Mouse (Mus musculus) left cerebral cortex, postnatal 36 days (tissue): ENCODE results near the gene Tmem63c. TPM values are rescaled to one million over a fixed set of nuclear protein-coding genes. Genes with fewer than 3 reads are reported as not detected.

Experiments
- DNase-seq, 2 experiments: peaks; one replicate each; pipeline ENCODE4 v3.0.0; 2021 to 2022; ENCODE audit warnings: low spot score in 2 of 2, mixed read lengths in 1 of 2
- intact Hi-C: fragments of 180-260 bp; cut with DNase I; formaldehyde crosslinking; loops from one replicate; pipeline ENCODE4 v1.15.1; 2025
- microRNA-seq: library from miRNA; unstranded; fragments of <30 nt; microRNA quantifications from one replicate; pipeline ENCODE4 v1.2.0, GENCODE M21; 2022
- total RNA-seq, 2 experiments: library from RNA; stranded (reverse); gene quantifications; 2 replicates each; pipeline ENCODE4 v1.2.3; 2021

The Tmem63c gene
- total RNA-seq, 2 experiments from 2014 or later: 37.7 to 40.2 TPM

DNA sequence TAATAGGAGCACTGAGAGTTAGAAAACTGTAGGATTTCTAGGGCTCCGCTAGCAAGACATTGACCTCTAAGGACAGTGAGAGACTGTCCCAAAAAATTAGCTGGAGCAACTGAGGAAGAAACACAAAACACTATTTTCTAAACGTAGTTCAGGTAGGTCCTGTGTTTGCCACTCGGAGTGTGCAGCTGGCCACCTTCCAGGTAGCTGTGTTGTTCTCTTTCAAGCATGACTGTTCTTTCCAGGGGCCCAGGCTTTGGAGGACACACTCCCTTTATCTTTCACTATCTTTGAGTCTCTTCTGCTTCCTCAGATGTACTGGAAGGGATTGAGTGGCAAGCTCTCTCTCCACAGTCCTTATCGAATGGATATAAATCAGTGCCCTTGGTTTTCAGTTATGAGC is 82.3 kb downstream of the Tmem63c start:
- no peak for DNase-seq
- intact Hi-C loops: no loop called here

- intact Hi-C loops: no loop called here
- no peak for DNase-seq
These were observed 83.7 kb downstream of the Tmem63c start for GRCm38 (mm10) chr12:87104796-87105195.

DNA sequence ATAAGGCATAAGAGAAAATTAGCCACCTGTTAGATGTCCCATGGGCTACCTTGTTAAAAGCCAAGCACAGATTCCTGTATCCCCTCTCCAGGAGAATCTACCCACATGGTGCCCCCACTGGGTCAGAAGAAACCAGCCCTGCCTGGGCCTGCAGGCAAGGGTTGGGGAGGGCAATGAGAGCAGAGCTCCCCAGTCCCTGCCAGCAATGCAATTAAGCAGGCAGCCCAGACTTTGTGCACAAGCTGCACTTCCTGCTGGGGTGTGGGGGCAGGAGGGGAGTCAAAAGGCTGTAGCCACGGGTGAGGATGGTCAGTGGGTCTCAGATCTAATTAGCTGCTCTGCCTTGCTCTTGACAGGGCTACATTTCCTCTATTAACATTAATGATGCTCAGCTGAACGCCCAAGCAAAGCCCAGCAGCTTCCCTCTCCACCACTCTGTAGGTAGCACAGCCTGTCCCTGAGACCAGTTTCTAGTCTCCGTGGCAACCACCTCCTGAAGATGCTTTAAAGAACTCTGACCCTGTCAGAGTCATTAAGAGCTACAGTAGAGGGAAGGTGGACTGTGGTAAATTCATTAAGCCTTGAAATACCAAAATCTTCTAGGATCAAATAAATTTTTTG is 86.3 kb downstream of the Tmem63c start:
- intact Hi-C loops: no loop called here

GRCm38 (mm10) chr12:87121918-87122589 is 100.9 kb downstream of the Tmem63c start:
- DNase-seq: no peak
- intact Hi-C loops: no loop called here

More for the DNA sequence above, 86.3 kb downstream of the Tmem63c start:
- no peak for DNase-seq

DNA sequence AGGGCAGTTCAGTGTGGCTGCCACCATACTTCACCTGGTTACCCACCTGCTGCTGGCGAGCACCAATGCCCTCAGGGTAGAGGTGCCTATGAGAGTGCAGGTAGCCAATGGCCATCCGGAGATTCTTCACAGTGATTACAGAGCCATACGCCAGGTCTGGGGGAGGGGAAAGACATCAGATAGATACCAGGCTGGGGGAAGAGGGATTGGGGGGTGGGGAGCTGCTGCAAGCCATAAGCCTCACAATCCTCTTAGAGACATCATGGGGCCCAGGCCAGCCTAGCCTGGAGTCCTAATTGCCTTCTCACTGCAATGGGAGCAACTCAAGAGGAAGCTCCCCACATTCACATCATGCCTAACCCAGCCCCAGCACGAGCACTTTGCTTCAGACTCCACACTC is 106.1 kb downstream of the Tmem63c start:
- no peak for DNase-seq
- intact Hi-C loops: loop anchor here (5.0 kb wide), 1 partner anchor 115 kb away; no protein-coding TSS in a partner anchor

DNA sequence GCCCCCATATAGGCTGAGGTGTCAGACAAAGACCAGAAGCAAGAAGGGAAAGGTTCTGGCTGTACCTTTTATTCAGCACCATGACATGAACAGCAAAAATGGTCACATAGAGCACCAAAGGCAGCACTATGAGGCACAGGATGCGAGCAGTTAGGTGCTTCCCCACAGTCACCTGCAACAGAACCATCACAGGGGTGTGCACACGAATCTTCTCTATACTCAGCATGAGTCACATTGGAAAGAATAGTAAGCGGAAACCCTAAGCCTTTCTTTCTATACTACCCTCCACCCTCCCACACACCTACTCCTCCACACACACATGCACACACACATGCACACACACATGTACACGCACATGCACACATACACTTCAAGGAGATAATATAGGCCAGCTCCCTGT is 109.1 kb downstream of the Tmem63c start:
- no peak for DNase-seq
- intact Hi-C loops: no loop called here

GRCm38 (mm10) chr12:87131181-87131580 is 110.0 kb downstream of the Tmem63c start:
- intact Hi-C loops: no loop called here

GRCm38 (mm10) chr12:87131619-87132018 is 110.5 kb downstream of the Tmem63c start:
- no peak for DNase-seq
- intact Hi-C loops: no loop called here

More at GRCm38 (mm10) chr12:87131181-87131580, 110.0 kb downstream of the Tmem63c start:
- DNase-seq: no peak

GRCm38 (mm10) chr12:87132210-87132609 is 111.1 kb downstream of the Tmem63c start:
- intact Hi-C loops: no loop called here
- DNase-seq: no peak

GRCm38 (mm10) chr12:87132784-87133183 is 111.6 kb downstream of the Tmem63c start:
- intact Hi-C loops: no loop called here
- no peak for DNase-seq

- intact Hi-C loops: no loop called here
- DNase-seq: no peak
These were observed 116.5 kb downstream of the Tmem63c start for GRCm38 (mm10) chr12:87137439-87138341.

DNA sequence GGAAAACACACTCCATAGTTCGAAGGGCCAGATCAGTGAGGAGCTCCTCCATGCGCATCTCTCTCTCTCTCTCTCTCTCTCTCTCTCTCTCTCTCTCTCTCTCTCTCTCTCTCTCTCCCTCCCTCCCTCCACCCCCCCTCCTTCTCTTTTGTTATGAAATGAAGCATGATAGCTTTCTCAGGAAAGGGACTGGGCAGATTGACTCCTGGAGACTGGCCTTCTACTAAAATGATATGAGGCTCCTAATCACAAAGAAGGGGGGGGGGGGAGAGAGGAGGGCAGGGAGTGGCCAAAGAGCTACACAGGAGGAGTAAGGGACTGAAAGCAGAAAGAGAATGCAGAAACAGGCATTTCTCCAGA is 117.2 kb downstream of the Tmem63c start:
- DNase-seq: no peak
- intact Hi-C loops: no loop called here

- no peak for DNase-seq
- intact Hi-C loops: no loop called here
These were observed 117.6 kb downstream of the Tmem63c start for GRCm38 (mm10) chr12:87138768-87139167.

Small RNA genes within 50 kb of the gene (microRNA-seq; reads per million reads assigned to microRNA genes)
- not detected for gene Gm25847

Other genes starting within 250 kb of the Tmem63c start
- gene Irf2bpl, start 136.5 kb upstream of the Tmem63c start, total RNA-seq: 10 to 100 TPM; 70.7 to 73.6 TPM
- 10 to 100 TPM; 82.2 to 93.0 TPM for gene Cipc, start 74.3 kb upstream of the Tmem63c start, total RNA-seq
- 10 to 100 TPM; 51.6 to 58.0 TPM for gene Zdhhc22, start 30.9 kb upstream of the Tmem63c start, total RNA-seq
- gene Ngb, start 81.2 kb downstream of the Tmem63c start, total RNA-seq: 1 to 10 TPM; 6.6 to 7.7 TPM
- gene Gstz1, start 125.8 kb downstream of the Tmem63c start, total RNA-seq: 10 to 100 TPM; 47.8 to 49.5 TPM
- gene Pomt2, start 126.6 kb downstream of the Tmem63c start, total RNA-seq: 10 to 100 TPM; 16.2 to 18.8 TPM
- gene Samd15, start 178.4 kb downstream of the Tmem63c start, total RNA-seq: 1 to 10 TPM; 4.1 to 4.8 TPM
- 10 to 100 TPM; 28.0 to 29.1 TPM for gene Tmed8, start 179.1 kb downstream of the Tmem63c start, total RNA-seq
- gene Noxred1, start 217.4 kb downstream of the Tmem63c start, total RNA-seq: 1 to 10 TPM in 1 of 2 experiments, under 1 TPM in 1; 0.84 to 1.8 TPM
- 10 to 100 TPM; 52.1 to 58.6 TPM for gene Vipas39, start 244.9 kb downstream of the Tmem63c start, total RNA-seq
- gene Ahsa1, start 245.1 kb downstream of the Tmem63c start, total RNA-seq: 100 to 1,000 TPM; 173 to 174 TPM